Mouse (Mus musculus): ENCODE data around the gene Wfdc21. TPM values are rescaled to one million over a fixed set of nuclear protein-coding genes. Genes with fewer than 3 reads are reported as not detected.

Wfdc21 gene
- total RNA-seq (2015; ENCODE audit: low replicate concordance) (132 and 167 TPM in 2 replicates), total RNA-seq (2017; ENCODE audit: low replicate concordance) (99.0 and 117 TPM in 2 replicates)

DNA sequence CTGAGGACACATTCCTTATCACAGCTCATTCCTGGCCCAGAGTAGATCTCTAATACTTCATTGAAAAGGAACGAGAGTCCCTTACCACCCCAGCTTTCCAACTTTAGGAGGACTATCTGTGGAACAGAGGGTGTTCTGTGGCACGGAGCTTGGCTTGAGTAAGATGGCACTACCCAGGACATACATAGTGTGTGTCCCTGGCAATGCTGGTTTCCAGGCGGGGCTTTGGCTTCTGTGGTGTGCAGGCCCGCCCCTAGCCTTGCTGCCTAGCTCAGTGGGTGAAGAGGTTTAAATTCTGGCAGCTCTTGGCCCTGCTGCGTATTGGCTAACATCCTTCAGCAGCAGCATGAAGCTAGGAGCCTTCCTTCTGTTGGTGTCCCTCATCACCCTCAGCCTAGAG is at the start of gene Wfdc21:
TSS of gene Wfdc21 (plus strand) at position 260 of the 400 bp plus-strand sequence.
- 0 out of 2 replicates have a peak, but pooled peaks have one; percentile 19 for ATAC-seq (replicated peaks; ENCODE audit: low FRiP score, poor library complexity, severe bottlenecking)

DNA sequence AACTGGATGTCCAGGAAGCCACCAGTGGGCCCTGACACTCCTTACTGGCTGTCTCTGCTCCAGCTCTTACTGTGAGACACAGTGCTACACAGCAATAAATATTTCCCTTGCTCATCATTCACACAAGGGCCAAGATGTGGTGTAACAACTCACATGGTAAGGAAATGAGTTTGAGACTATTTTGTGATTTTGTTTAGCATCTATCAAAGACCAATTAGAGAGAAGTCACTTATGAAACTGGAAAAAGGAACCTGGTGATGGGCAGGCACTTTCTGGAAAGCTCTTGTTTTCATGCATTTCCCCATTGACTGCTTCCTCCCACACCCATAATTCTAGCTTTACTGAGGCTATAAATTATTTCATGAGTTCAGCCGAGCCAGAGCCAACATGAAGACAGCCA is 43.0 kb upstream of the Wfdc21 start, which contains the start of gene Wfdc17:
TSS of gene Wfdc17 (plus strand) at position 287 of the 400 bp plus-strand sequence.
- no peak for ATAC-seq (replicated peaks; ENCODE audit: low FRiP score, poor library complexity, severe bottlenecking)

DNA sequence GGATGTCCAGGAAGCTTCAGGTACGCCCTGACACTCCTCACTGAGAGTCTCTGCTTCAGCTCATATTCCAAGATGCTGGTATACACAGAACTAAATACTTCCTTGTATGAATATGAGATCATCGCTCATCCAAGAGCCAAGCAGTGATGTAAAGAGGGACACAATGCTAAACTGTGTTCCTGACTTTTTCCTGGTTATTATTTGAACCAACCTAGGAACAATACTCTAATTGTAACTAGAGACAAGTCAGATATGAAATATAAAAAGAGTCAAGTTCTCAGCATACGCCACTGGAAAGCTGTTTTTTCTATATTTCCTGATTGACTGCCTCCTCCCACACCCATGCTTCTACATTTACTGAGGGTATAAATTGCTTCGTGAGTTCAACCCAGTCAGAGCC is 38.0 kb upstream of the Wfdc21 start, which contains the start of gene Wfdc18:
TSS of gene Wfdc18 (plus strand) at position 301 of the 400 bp plus-strand sequence.
- no peak for ATAC-seq (replicated peaks; ENCODE audit: low FRiP score, poor library complexity, severe bottlenecking)

DNA sequence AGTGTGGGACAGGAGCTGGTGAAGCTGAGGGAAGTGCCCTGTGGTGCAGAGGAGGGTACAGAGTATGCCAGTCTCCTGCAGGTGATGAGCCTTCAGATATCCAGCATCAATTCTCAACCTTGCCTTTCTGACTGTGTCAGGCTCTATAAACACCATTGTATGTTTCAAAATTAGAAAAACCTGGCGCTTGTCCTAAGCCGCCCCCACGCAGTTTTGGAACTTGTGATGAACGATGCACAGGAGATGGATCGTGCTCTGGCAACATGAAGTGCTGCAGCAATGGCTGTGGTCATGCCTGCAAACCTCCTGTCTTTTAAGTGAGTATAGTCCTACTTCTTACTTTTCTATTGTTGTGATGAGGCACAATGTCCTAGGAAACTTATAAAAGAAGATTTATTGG is 37.1 kb upstream of the Wfdc21 start:
- ATAC-seq (replicated peaks; ENCODE audit: low FRiP score, poor library complexity, severe bottlenecking) = no peak

DNA sequence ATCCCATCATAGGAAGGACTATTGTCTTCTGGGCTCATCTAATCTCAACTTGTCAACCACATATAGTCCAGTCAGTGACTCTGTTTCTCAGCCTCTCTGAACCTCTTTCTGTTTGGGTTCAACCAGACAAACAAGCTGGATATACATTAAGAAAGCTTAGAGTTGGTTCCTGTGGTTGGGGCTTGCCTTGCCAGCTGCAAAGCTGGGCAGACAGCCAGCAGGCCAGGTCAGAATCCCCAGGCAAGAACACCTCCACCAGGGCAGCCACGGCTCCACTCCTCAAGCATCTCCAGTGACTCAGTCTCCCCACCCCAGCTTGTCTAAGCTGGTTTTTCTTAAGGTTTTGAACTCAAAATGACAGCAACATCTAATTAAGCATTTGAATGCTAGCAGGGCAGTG is 34.1 kb upstream of the Wfdc21 start:
- no peak for ATAC-seq (replicated peaks; ENCODE audit: low FRiP score, poor library complexity, severe bottlenecking)

DNA sequence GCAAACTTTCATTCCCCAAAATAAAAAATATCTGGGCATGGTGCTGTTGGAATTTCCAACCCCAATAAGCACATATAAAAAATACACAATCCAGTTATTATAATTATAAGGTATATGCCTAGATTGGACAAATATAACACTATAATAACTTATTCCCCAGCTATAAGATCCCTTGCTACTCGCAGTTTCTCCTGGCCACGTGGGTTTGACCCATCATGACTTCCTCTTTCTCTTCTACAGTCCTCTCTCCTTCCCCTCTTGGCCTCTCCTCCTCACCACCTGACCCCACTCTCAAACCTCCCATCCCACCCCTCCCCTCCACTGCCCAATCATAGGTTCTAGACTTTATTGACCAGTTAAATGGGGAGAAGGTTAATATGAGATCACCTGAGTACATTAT is 32.8 kb upstream of the Wfdc21 start:
- ATAC-seq (replicated peaks; ENCODE audit: low FRiP score, poor library complexity, severe bottlenecking) = no peak

DNA sequence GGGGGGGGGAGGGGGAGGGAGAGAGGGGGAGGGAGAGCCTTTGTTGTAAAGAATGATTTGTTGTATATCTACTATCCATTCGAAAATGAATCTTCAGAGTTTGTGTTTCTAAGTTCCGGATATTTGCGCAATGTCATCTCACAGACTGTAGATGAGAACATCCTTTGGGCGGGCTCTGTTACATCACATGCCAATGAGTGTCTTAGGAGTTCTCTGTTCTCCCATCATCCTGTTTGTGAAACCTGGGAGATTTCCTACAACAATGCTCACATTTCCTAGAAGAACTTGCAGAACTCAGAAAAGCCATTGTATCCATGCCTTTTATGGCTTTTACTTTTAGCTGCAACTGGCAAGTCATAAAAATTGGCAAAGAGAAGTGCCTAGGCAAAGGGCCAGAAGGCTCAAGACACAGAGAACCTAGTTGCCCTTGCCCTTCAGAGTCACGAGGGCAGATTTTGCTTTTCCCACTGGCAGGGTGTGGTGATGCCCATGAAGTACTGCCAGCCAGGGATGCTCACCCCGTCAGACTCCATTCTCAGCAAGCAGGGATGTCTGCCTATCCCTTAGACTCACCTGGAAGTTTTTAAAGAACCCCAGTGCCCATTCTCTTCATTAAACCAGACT is 29.6 kb upstream of the Wfdc21 start:
- ATAC-seq (replicated peaks; ENCODE audit: low FRiP score, poor library complexity, severe bottlenecking) = no peak

DNA sequence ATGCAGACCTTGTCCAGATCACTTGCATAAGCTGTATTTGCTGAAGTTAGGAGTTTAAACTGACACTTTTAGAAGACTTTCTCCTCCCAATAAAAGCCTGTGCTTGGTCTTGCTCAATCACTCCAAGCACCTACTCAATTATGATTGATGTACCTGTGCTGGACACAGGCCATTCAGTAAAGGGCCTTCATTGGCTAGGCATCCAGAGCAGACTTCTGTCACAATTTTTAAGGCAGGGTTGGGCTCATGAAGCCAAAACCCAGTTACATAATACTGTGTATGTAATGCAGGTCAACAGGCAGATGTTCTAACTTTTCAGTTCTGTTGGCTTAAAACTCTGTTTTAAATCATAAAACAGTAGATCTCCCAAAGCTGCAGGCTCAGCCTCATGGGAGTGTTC is 26.0 kb upstream of the Wfdc21 start:
- ATAC-seq (replicated peaks; ENCODE audit: low FRiP score, poor library complexity, severe bottlenecking) = no peak

DNA sequence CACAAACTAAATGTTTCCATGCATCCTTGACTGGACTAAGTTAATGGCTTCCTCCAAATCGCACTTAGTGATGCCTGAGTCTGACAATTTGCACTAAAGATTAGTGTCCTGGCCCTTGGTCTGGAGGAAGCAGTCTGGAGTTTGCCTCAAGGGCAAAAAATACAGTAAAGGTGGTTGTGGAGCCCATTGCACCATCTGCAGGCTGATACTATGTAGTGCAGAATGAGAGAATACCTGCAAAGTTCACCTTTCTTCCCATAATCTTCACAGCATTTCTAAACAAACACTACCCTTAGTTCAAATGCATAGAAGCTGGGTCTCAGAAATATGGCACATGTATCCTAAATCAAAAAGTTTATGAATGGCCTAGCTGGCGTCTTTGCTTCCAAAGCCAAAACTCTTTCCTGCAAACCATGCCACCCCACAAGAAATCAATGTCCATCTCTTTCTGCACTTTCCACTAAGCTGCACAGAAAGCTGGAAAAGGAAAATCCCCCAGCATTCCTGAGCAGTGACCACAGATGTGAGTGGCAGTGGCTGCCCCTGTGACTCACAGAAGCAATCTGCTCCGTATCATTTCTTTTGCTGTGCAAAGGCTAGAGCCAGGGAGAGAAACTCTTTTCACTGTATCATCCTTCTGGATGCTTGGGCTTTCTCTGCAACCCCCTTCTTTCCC is 17.8 kb upstream of the Wfdc21 start:
- ATAC-seq (replicated peaks; ENCODE audit: low FRiP score, poor library complexity, severe bottlenecking) = no peak

DNA sequence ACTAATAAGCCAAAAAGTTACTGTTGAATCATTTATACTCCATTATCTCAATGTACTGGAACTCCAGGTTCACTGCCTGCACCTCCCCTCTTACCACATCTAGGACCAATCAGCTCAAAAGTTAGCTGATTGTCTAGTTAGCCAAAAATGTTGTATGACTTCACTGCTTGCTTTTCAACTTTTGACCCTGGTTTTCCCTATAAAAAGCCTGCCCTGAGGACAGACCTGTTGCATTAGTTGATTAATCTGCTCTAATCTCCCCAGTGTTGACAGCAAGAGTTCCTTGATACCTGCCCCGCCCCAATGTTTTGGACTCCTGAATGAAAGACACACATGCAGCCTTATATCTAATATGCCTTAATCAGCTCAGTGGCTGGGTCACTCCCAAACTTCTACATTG is 15.6 kb upstream of the Wfdc21 start:
- ATAC-seq (replicated peaks; ENCODE audit: low FRiP score, poor library complexity, severe bottlenecking) = no peak

DNA sequence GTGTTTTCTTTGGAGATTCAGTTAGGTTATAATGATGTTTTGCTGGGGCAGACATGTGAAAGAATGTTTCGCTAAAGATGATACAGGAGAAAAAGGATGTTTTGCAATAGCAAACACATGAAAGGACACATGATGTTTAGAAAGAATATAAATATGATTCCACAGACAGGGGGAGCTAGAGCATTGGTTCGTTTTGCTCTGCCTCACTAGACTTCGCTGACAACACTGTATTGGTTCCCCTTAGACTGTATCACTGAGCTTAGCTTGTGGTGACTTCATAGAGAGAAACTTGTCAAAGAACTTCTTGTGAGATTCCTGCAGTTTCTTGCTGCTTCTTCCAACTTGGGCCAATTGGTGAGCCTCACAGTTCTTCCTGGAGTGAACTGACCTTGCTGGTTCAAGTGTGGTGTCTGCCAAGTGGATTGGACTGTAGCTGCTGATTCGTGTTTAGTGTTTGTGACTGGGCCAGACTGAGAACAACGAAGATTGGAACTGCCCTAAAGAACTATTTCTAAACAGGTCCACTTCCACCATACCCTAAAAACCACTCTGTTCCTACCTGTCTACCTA is 13.6 kb upstream of the Wfdc21 start:
- ATAC-seq (replicated peaks; ENCODE audit: low FRiP score, poor library complexity, severe bottlenecking) = no peak

DNA sequence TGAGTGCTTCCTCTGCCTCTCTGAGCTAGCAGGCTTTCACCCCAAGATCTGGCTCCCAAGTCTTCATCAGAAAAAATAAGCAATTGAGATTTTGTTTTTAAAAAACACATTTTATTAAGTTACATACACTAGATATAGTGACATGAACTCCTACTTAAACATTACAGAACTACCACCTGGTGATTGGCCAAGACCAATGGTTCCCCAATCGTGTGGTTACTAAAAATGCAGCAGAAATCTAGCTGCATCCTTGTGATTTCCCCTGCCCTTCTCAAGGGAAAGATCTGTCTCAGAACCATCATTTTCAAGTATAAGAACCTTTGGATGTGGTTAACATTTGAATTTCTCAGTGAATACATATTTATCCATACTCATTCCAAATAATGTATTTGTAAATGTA is 12.5 kb upstream of the Wfdc21 start:
- no peak for ATAC-seq (replicated peaks; ENCODE audit: low FRiP score, poor library complexity, severe bottlenecking)

DNA sequence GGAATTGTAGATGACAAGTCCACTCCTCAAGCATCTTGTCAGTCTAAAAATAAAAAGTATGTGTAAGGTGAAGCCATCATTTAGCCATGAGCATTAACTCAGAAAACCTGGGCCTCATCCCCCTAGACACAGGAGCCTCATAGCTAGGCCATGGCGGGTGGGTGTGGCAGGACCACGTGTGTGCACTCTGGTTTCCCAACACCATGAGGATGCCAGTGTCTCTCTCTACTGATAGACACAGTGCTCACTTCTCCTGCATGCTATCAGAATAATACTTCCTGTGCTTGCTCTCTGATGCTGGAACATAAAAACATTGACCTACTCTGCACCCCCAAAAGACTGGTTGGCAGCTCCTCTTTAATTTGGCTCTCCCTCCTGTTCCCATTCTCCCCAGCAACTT is 10.9 kb upstream of the Wfdc21 start:
- ATAC-seq (replicated peaks; ENCODE audit: low FRiP score, poor library complexity, severe bottlenecking) = no peak

DNA sequence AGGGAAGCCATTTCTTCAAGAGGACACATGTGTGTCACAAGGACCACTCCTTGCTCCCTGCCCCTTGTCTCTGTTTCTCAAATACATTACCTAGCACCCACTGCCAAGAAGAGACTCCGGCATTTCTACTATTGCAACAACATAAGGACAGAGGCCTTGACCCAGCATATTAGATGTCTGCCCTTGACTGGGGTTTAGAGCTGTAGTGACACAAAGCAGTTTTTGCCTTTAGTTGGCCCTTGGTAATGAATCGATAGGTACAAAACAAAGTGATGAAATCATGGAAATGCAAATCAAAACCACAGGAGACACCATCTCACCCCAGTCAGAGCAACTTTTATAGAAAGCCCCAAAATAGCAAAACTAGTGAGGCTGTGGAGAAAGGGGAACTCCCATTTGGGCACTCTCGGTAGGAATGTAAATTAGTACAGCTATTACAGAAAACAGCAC is 9.6 kb upstream of the Wfdc21 start:
- no peak for ATAC-seq (replicated peaks; ENCODE audit: low FRiP score, poor library complexity, severe bottlenecking)

DNA sequence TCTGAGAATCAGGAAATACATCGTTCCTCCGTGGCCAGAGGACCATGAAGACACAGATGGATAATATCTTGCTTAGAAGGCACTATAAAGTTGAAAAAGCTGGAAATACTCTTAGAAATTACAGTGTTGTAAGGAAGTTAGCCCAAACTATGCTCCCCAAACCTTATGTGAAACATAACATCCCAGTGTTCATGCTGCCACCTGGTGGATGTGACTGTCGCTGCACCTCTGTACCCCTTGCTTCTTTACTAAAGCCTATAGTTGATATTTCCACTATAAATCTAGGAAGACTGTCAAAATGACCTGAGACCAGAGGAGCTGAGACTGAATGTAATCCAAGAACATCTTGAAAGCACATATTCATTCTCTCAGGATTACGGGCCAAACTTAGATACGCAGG is 7.5 kb upstream of the Wfdc21 start:
- peak; percentile 72 for ATAC-seq (replicated peaks; ENCODE audit: low FRiP score, poor library complexity, severe bottlenecking)

DNA sequence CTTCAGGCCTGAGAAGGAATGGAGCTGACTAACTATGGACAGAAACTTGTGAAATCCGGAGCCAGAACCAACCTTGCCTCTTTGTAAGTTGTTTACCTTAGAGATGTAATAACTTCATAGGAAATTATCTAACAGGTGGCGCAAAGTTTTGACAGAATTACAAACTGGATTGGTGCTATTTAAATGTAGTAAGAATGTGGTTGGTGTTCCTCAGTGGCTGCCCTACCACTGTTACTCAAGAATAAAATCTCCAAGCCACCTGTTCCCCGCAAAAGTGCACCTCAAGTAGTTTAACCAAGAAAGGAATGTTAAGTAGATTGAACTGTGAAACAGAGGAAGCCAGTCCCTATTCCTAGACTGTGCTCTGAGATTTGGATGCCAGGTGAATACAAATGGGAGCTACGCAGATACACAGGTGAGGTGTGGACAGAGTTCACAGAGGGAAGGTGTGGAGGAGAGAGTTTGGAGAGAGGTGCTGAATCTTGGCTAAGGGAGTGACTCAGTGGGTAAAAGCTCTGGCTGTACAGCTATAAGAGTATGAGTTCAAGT is 6.2 kb upstream of the Wfdc21 start:
- ATAC-seq (replicated peaks; ENCODE audit: low FRiP score, poor library complexity, severe bottlenecking) = no peak

DNA sequence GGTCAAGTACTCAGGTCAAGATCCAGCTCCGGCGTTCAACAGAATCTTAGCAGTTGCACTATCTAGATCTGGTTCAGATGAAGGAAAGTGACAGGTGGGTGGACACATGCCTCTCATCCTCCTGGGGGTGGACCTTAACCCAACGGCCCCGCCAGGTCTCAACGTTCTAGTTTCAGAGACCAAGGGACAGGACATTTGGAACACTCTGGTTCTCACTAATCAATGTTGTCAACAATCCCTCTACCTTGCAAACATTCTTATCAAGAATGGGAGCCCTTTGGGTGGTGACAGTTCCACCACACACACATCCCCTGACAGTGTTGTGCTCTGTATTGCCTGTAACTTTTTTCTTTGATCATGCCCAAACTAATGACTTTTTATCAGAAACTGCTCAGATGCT is 4.9 kb upstream of the Wfdc21 start:
- no peak for ATAC-seq (replicated peaks; ENCODE audit: low FRiP score, poor library complexity, severe bottlenecking)

DNA sequence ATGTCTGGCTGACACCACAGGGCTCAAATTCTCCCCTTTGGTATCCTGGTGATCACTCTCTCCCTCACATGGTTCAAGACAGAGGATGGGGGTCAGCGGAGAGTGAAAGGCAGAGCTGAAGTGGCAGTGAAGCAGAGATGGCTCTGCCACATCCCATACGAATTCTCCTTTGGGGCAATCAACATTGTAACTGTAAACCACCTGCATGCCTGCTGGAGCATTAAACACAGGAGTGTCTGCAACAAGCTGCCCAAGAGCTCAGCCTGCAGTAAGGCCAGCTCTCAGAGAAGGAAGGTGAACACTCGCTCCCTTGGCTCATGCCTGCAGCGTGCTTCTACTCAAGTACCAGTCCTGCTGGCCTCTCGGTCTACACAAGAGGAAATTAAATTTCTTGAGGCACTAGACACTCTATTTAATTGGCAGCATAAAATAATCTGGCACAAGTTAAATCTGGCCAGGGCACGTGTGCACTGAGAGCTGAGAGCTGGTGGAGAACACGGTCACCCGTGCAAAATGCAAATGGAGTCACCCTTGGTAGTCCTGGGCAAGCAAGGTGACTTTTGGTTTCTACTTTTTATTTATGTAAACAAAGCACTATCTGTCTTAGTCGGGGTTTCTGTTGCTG is 3.9 kb upstream of the Wfdc21 start:
- no peak for ATAC-seq (replicated peaks; ENCODE audit: low FRiP score, poor library complexity, severe bottlenecking)

DNA sequence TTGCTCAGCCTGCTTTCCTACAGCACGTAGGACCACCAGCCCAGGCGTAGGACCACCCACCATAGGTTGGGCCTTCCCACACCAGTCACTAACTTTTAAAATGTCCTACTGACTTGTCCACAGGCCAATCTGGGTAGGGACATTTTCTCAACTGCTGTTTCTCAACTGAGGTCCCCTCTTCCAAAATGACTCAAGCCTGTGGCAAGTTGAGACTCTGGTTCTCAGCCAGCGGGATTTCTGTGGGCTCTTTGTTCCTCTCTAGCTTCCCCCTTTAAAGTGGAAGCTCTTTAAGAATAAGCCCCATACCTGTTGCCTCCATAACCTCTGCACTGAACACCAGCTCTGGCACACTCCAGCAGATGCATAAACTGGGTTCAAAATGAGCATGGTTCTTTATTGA is 3.2 kb upstream of the Wfdc21 start:
- ATAC-seq (replicated peaks; ENCODE audit: low FRiP score, poor library complexity, severe bottlenecking) = no peak

DNA sequence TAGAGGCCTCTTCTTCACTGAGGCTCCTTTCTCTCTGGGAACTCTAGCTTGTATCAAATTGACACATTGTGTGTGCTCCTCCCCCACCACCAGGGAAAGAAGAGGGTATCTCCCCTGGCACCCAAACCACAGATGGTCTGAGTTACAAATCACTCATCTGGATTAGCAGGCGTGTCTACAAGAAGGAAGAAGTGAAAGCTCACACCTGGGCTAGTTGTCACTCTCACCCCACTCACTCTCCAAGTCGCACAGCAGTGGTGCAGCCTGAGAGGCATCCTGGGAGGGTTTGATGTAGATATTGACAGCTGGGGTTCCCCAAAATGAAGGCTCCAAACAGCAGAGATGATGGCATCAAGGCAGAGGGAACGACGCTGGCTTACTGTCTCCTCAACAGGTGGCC is 588 bp upstream of the Wfdc21 start:
- no peak for ATAC-seq (replicated peaks; ENCODE audit: low FRiP score, poor library complexity, severe bottlenecking)
